Mouse (Mus musculus) right cerebral cortex, adult 2 months (tissue): ENCODE results near the gene Mcat.

ENCODE experiments used
- DNase-seq, 2 experiments: peaks; one replicate each; pipeline ENCODE4 v3.0.0; 2021 to 2022; ENCODE audit warnings: low spot score in 2 of 2

Mcat gene

DNA sequence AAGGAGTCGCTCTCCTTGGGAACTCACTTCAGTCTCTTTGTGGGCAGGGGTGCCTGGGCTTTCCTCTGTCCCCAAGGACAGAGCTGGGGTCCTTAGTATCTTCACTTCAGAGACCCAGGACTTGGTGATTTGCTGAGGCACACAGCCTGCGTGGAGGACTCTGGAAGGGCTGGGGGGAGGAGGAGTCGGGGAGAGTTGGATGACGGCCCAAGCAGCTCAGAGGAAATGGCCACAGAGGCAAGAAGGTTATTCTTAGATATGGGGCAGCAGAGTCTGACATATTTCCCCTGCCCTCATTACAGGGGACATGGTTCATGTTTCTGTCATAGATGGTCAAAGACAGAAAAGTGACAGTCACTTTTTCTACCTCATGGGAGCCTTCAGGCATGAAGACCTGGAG, 23.7 kb downstream of the Mcat start:
- DNase-seq = no peak

DNA sequence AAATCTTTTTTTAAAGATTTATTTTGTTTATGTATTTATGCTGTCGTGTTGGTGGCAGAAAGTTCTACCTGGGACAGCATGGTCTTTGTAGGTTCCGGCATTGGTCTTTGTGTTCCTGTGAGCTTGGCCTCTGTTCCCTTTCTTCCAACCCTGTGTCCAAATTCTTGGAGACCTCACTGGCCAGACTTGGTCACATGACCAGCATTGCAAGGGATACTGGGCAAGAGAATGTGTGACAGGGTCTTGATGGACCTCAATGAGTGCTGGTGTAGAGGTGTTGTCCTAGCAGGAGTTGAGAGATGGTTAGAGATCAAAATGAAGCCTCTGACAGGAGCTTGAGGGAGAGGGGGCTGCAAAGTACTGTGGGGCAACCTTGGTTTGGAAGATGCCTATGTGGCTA, 24.7 kb downstream of the Mcat start:
- DNase-seq = no peak

DNA sequence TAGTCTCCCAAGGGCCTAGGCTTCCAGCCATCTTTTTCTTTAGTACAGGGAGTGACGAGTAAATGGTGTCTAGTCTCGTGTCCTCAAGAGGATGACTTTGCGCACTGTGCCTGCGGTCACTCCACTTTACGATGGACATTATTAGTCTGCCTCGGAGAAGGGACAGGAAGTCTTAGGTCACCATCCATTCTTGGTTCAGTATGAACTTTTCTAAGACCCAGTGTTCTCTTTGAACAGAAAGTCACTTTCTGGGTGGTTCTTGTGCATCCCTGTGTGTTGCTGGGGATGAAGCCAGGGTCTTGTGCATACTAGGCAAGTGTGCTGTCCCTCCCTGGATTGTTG, 27.7 kb downstream of the Mcat start:
- DNase-seq = no peak

DNA sequence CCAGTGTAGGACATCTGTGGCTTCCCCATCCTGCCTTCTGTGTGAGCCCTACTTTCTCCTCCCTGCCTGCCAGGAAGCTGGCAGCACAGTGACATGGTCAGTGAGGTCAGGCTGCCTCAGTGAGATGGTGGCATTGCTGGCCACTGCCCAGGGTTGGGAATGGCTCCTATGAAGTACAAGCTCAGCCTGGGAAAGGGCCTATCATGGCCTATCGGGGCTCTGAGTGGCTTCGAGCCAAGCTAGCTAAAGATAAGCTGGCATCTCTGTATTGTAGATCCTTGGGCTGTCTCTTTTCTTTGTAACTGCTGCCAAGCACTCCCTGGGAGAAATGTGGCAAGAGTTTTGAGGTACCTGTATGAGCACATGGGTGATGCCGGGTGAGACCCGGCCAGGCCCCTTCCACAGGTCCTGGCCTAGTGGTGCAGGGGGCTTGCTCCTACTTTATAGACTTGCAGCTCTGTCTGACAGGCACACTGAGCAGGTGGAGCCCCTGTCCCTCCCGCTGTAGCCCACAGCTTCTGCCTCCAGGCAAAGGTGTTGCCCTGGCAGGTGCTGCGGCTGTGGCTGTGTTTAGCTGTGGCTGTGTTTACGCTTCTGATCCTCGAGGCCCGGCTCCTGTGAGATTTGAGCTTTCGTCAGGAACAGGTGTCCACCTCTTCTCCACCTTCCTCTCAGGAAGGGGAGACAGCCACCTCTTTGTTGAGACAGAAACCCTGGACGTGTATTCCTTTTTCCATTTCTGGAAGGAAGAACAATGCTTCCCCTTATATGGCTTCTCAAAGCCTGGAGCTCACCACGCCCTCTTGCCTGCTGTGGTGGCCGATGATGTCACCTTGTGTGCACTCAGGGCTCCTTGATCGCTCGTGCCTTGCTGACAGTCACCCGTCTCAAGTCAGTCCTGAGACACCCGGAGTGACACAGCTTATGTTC, 28.4 kb downstream of the Mcat start:
- no peak for DNase-seq

DNA sequence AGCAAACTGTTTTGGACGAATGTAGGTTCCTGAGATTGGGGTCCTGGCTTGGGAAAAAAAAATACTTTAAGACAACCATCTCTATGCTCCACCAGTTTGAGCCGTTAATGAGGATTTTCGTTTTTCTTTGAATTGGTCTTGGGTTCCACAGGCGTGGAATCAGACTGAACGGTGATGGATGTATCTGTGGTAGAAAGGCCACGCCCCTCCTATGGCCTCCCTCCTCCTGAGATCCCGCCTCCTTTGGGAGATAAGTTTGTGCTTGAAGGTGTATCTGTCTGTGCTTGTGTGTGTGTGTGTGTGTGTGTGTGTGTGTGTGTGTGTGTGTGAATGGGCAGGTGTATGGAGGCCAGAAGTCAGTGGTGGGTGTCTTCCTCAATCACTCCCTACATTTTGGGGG, 31.0 kb downstream of the Mcat start:
- DNase-seq = no peak

DNA sequence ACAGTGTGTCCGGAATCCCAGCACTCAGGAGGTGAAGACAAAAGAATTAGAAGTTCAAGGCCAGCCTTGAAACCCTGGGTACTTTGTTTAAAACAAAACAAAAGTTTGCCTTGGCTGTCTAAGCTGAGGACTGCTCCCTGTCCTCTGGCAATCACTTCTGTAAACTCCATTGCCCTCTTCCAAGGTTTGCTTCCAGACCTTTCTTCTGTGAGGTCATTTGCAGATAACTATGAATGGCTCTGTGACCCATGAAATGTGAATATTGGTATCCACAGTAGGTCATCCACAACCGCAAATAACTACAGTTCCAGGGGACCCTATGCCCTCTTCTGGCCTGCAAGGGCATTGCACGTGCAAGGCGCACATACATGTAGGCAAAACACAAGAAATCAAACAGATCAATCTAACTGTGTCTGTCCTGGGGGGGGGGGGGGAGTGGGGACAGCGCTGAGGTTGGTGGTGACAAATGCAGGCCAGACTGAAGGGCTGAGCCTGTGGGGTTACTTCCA, 31.6 kb downstream of the Mcat start:
- no peak for DNase-seq

DNA sequence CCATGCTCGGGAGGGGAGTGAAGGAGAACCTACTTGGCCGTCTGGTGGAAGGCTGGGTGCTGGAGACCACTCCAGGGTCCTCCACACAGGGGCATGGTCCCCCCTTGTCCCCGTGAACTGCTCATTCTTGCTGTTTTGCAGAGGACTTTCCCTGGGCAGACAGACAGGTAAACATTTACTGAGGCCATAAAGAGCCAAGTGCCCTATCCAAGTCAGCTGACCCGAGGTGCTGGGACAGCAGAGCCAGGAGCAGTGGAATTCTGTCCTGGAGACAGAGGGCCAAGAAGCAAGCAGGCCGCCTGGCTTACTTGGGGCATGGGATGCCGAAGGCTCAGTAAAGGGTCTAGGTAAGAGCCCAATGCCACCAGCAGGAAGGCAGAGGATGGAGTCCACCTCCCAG, 32.9 kb downstream of the Mcat start:
- DNase-seq = no peak

DNA sequence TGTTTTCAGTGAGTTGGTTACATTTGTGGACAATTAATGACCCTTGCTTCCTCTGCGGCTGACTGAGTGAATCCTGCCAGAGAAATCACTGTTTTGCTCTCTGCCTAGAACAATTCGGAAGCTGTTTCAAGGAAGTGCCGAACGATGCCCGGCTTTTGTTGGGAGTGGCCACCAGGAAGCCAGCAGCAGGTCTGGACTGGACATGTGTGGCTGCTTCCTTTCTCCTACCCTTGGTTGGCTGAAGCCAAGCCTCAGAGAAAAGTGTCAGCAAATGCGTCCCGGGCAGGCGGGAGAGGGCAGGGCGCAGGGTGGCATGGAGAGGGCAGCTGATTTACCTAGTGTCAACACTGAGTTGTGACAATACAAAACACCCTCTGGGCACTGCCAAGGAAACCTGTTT, 33.4 kb downstream of the Mcat start:
- DNase-seq = no peak

DNA sequence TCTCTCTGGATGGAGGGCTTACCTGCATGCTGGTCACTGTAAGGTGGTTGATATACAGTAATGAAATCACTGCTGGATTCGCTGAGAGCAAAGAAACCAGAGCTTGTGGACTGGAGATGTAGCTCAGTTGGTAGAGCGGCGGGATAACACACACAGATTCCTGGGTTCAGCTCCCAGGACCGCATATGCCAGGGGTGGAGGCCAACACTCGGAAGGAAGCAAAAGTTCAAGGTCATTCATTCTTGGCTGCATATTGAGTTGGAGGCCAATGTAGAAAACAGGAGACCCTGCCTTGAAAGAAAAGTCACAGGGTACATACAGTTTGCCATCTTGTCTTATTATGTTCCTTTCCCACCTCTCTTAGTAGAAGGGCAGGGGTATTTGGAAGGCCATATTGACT, 33.8 kb downstream of the Mcat start:
- DNase-seq = no peak

DNA sequence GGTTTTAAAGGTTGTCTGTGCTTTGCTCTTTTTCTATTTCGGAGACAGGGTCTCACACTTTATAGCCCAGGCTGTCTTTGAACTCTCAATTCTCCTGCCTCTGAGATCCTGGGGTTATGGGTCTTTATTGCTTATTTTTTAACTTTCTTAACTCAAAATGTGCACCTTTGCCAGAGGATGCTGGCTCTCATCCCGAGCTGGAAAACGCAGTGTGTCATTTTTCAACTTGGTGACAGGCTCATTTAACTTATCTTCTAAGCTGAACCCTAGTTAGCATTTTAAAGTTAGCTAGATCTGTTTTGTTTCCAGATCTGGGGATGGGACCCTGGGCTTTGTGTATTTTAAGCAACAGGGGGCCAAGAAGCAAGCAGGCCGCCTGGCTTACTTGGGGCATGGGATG, 34.7 kb downstream of the Mcat start:
- DNase-seq = no peak

DNA sequence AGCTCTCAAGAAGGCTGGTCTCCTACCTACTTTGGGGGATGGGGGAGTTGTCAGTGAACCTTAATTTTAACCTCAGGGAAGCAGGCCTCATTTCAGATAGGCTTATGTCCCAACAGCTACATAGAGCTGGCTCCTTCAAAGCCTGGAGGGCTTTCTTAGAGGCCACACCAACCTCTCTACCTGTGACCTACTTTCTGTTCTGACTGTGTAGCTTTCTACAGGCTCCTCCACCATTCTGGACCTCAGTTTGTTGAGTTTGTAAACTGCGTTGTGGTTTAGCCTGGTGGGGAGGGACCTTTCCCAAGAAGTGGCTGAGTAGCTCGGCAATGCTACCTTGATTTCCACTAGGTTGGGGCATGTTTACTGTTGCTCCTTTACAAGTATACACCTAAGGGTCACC, 35.8 kb downstream of the Mcat start:
- no peak for DNase-seq

DNA sequence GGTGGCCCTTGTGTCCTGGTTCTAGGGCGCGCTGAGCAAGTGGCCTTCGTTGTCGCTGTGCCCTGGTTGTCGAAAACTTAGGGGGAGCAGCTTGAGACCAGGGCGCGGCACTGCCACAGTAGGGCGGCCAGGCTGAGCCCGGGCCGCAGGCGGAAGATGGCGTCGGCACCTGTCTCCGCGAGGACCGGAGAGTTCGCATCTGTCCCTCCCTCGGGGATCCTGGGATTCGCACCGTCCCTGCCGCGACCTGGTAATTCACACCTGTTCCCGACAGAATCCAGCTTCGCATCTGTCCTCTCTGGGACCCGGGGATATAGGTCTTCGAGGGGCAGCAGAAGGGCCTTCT, 36.5 kb downstream of the Mcat start:
- DNase-seq = no peak

DNA sequence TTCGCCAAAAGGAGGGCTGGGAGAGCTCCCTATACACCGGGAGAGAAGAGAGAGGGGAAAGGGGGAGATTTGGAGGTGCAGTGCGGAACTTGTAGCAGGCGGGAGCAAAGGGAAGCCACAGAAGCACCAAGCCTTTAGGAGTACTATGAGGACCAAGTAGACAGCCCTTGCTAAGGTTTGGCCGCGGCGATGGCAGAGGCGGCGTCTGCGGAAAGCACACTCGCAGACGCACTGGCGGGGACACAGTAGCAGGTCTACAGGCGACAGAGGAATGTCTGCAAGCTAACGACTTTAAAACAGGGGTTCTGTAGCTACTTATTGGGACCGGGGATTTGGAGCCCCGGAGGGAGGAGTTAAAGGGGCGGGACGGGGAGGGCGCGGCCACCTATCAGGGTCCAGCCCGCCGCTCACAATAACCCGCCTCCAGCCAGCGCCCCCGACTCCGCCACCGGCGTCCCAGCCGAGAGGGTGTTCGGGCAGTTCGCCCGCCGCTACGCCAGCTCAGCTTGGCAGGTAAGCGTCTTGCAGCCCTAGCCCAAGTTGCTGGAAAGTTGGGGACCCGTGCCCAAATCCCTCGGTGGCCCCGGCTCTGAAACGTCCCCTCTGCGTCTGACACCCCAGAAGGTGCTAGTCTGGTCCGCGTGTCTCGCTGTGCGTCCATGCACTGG, 37.0 kb downstream of the Mcat start, which contains the start of gene Bik:
Bik (plus strand) TSS at position 439 of the 668 bp plus-strand sequence.
- peak; percentile 6 to 7 for DNase-seq

DNA sequence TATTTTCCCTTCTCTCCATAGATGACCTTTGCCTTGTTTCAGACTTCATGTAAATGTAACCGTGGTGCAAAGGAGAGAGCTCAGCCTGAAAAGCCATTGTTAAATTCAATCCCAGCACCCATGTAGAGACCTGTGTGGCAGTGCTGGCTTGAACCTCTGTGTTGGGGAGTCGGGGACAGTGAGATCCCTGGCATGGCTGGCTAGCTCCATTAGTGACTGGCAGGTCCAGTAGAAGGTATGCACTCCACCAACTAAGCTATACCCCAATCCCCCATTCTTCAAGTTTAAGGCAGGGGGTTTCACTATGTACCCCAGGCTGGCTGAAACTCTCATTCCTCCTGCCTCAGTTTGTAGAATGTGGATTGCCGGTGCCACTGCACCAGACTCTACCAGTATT, 39.3 kb downstream of the Mcat start:
- DNase-seq = no peak

DNA sequence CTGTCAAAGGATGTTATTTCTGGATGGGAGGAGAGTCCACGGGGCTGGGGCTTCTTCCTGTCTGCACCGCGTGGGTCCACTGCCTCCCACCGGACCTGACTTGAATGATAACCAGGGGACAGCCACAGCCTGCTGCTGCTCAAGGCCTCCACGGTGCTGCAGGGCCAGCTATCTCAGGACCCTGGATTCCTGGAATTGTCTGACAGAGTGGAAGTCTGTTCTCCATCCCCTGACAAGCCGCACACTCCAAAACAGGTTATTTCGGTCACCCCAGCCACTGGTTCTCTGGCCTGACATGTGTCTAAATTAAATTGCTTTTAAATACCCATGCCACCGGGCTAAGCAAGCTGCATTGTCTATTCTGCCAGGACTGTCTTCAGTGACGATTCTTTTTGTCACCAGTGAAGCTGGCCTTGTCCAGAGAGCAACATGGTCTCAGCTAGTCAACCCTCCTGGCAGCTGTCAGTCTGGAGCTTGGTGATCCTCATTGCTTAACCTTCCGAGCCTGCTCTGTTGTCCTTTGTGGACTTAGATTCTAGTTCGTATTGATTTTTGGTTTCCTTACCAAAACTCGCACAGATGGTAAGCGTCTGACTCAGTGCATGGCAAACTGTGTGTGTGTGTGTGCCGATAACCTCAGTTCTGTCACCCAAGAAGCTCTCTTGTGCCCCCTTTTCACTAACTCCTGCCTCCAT, 39.8 kb downstream of the Mcat start:
- no peak for DNase-seq

DNA sequence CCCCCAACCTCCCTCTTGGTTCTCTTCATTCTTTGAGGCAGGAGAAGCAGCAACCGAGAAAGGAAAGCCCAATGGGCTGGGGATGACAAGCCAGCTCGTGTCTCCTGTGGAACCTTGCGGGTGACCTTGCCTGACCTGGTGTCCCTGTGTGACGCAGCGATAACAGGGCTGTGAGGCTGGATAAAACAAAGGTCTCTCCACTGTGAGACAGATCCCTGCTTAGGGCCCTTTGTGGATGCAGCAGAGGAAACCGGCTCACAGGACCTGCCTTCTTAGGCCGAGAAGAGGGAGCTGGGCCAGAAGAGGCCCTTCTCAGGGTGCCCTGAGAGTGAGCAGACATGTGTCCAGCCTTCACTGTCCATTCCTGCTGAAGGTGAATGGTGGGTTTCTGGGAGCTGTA, 40.4 kb downstream of the Mcat start:
- DNase-seq = no peak

DNA sequence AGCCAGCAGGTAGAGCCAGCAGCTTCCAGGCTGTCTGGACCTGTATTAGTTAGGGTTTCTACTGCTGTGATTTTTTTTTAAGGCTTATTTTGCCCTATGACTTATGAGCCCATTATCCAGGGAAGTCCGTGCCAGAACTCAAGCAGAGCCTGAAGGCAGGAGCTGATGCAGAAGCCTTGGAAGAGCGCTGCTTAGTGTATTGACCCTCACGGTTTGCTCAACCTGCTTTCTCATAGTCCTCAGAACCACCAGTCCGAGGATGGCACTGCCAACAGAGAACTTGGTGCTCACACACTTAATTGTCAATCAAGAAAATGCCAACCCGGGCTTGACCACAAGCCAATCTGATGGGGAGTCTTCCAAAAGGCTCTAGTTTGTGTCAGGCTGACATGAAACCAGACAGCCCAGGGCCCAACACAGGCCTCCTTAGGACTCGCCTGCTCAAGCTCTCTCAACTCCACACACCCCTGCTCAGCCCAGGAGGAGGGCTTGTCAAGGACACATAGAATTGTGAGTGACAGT, 42.7 kb downstream of the Mcat start:
- DNase-seq = no peak

DNA sequence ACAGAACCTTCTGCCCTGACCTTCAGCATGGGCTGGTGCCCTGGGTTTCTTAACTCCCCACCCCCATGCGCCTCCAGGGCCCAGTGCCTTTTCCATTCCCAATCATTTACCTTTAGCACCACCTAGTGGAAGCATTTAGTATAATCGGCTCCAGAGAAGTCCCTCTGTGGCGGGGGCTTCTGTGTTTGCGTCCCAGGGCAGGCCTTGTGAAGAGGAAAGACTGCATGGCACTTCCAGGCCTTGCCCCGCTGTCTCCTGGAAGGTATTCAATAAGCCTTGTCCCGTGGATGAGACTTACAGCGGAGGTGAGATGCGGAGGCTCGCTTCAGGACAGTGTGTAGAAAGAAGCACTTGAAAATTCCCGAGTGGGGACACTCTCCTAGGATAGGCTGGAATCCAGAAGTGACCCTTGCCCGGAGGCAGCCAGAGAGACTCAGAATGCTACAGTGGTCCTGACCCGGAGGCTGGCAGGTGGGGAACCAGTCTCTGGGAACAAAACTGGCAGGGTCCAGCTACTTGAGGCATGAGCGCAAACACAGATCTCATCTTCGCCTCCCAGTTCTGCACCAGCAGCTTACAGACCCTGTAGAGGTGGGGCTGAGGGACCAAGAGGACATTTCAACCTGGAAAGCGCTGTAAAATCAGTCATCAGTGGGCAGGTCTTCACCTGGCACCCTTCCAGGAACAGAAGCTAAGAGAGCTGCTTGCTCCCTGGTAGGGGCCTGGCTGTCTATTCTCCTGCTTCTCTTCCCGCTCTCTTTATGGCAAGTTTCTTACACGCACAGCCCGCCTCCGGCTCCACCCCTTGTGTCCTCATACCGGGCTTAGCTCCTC, 45.2 kb downstream of the Mcat start:
- DNase-seq = peak; percentile 55 to 60

DNA sequence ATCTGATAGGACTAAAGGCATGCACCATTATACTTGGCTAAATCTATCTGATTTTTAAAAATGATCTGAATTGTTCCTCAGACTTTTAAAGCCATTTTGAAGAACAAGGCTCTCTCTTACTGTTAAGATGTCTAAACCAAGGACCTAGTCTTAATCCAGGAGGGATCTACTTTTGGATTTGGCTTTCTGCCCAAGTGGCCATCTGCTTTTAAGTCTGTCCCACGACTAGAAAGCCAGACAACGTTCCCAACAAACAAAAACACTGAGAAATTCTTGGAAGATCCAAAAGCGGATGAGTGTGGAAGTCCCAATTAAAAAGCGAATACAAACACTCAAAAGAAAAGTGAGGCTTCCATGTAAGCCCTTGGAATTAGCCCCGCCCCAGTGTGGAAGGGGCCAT, 48.6 kb downstream of the Mcat start:
- DNase-seq = peak; percentile 12 to 48

DNA sequence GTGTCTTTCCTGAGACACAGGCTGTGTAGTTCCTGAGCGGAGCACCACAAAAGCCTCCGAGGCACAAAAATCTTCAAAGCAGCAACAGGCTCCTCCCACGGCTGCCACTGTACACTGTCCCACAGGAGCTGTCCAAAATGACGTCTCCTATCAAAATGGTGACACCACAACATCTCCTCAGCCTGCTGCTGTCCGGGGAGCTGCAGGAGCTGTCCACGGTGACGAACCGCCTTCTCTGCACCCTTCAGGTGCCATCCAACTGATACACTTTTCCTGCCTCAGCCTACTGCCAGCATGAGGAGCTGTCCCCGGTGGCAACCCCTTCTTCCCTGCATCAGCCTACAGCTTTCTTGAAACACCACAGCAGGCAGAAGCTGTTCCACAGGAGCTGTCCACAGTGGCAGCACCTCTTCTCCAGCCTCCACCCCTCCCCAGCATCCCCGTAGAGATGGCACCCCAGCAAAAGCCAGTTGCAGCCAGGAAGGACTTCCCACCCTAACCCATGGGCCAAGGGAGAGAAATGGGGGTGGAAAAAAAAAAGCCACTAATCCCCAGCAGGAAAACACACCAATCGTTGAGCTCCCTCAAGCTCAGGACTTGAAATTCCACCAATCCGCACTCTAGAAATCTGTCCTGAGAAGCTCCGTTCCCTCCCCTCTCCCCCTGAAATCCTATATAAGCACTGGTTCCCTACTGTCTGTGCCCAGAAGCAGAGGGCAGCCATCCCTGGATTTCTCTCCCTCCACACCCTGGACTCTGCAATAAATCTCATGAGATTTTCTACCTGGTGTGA, 50.9 kb downstream of the Mcat start:
- no peak for DNase-seq
